Mouse (Mus musculus) G1E (cell line): Measurements from ENCODE around the gene Ntm.

Source experiments
- CTCF ChIP-seq: IDR thresholded peaks from 2 replicates; pipeline ENCODE4 v1.5.1; 2012; ENCODE audit warnings: low read depth, low read length, inconsistent platforms, mixed read lengths
- GATA1 ChIP-seq: IDR thresholded peaks from 2 replicates; pipeline ENCODE4 v1.6.1; 2012; ENCODE audit warnings: borderline replicate concordance, low read length, inconsistent platforms, mixed read lengths
- GATA2 ChIP-seq: IDR thresholded peaks from 2 replicates; pipeline ENCODE4 v1.6.1; 2012; ENCODE audit warnings: low read depth, low read length, inconsistent platforms, borderline replicate concordance
- POLR2AphosphoS5 ChIP-seq: IDR thresholded peaks from 2 replicates; pipeline ENCODE4 v1.6.1; 2012; ENCODE audit warnings: low read depth, low read length, inconsistent platforms; ENCODE audit not compliant: insufficient replicate concordance
- TAL1 ChIP-seq: conservative IDR thresholded peaks from 2 replicates; pipeline ENCODE4 v1.6.1; 2012; ENCODE audit warnings: low read depth, low read length, inconsistent platforms, mixed read lengths

GRCm38 (mm10) chr9:29215796-29216195 is 747.1 kb downstream of the Ntm start:
- TF ChIP-seq CTCF, result no peak
- TF ChIP-seq GATA1, result no peak
- TF ChIP-seq TAL1, result no peak
- TF ChIP-seq GATA2, result no peak
- TF ChIP-seq POLR2AphosphoS5, result no peak
